Mouse (Mus musculus) urinary bladder, postnatal 10 days (tissue): ENCODE data around the gene Gm21778.
"Not testable (repeated sequence)": the region's sequence is repeated elsewhere in the genome, so short reads cannot be mapped to it uniquely, and the experiment has no call there.

Experiments used
- DNase-seq: peaks from one replicate; pipeline ENCODE4 v3.0.0; 2022; ENCODE audit warnings: low spot score

Gene Gm21778

GRCm38 (mm10) chrY:5942160-5942559 is at the start of gene Gm21778:
Gene Gm21778, plus strand, starts transcription at chrY:5942460.
- not testable (repeated sequence) for DNase-seq
